Mouse (Mus musculus): ENCODE measurements around the gene Mt2. TPM values are rescaled to one million over a fixed set of nuclear protein-coding genes. Genes with fewer than 3 reads are reported as not detected.

Gene Mt2
- total RNA-seq, 2 experiments from 2014 or later, result 215 to 228 TPM

- no peak for DNase-seq (ENCODE audit: low spot score in 2 of 2)
Measured at GRCm38 (mm10) chr8:94194591-94195223, 22.2 kb downstream of the Mt2 start.

GRCm38 (mm10) chr8:94199202-94199869 is 26.9 kb downstream of the Mt2 start:
- DNase-seq (ENCODE audit: low spot score in 2 of 2), result peak; percentile 70 to 72

- DNase-seq (ENCODE audit: low spot score in 2 of 2), result no peak
Measured at GRCm38 (mm10) chr8:94204043-94204442, 31.6 kb downstream of the Mt2 start.

DNA sequence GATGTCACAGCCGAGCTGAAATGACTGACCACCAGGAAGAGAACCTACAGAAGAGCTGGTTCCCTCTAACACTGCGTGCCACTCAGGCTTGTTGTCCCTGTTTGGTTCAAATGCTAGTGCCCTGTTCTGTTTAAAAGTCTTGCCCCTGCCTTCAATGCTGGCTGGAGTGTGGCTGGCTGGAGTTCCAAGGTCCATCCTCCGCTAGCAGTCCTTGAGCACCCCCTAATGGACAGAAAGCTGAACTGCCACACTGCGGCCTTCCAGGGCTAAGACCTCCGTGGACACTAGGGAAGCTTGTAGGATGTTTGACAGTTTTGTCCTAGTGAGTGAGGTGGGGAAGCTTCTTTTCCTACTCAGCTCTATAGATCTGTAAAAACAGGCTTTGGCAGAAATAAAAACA is 33.3 kb downstream of the Mt2 start:
- DNase-seq (ENCODE audit: low spot score in 2 of 2), result peak; percentile 61 to 73

DNA sequence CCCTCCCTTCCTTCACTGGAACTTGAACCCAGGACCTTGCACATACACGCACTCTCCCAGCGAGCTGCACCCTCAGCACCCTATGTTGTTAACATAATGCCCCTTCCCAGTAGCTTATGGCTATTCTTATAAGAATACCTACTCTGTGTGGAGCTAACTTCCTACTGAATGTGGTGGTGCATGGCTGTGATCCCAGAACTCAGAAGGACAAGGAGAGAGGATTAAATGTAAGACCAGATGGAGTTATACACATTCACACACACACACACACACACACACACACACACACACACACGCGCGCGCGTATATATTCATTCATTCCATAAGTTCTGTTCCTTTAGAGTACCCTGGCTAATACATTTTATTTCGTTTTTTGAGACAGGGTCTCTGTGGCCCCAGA is 33.8 kb downstream of the Mt2 start:
- no peak for DNase-seq (ENCODE audit: low spot score in 2 of 2)

DNA sequence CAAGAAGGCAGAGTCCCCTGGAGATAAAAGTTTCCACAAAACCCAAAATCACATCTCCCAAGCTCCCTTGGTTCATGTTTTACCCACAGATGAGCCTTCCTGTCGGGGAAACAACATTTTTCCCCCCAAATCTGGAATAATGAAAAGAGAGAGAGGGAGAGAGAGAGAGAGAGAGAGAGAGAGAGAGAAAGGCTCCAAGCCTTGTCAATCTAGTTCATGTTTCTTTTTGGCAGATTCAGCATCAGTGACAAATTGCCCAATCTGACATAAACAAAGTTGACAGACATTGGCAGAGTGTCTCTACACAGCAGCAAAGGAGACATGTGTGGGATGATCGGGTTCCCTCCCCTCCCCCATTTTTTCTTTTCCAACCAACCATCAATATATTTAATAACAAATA is 35.0 kb downstream of the Mt2 start:
- no peak for DNase-seq (ENCODE audit: low spot score in 2 of 2)

- DNase-seq (ENCODE audit: low spot score in 2 of 2), result peak; percentile 40 to 63
Measured at GRCm38 (mm10) chr8:94209639-94210038, 37.2 kb downstream of the Mt2 start.

GRCm38 (mm10) chr8:94210225-94210624 is 37.8 kb downstream of the Mt2 start:
- no peak for DNase-seq (ENCODE audit: low spot score in 2 of 2)

DNA sequence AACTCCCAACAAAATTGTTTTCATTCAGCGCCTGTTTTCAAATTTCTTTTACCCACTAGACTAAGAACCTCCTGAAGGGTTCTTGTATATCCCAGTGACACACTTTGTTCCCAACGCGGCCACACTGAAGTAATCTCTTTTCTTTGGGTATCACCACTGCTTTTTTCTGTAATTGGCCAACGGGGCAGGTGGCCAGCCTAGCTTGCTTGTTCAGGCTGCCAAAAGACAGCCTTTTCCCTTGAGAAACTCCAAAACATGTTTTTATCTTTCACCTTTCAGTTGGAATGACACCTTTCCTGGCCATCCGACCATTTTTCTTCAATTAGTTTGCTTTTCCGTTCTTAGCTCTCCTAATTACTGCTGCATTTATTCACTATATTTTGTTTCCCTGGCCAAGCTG is 41.4 kb downstream of the Mt2 start:
- no peak for DNase-seq (ENCODE audit: low spot score in 2 of 2)

GRCm38 (mm10) chr8:94214252-94215173 is 42.0 kb downstream of the Mt2 start, which contains the start of gene Nup93:
TSS of gene Nup93 (plus strand) at chr8:94214564.
- peak; percentile 97 to 99 for DNase-seq (ENCODE audit: low spot score in 2 of 2)

Other genes with a start within 250 kb of the Mt2 start
- 100 to 1,000 TPM; 117 to 130 TPM for gene Amfr, start 159.8 kb upstream of the Mt2 start, total RNA-seq (2021)
- gene Nudt21, start 135.6 kb upstream of the Mt2 start, total RNA-seq (2021), result 10 to 100 TPM; 44.0 to 50.6 TPM
- gene Ogfod1, start 135.5 kb upstream of the Mt2 start, total RNA-seq (2021), result 100 to 1,000 TPM; 107 to 120 TPM
- gene Bbs2, start 73.7 kb upstream of the Mt2 start, total RNA-seq (2021), result 10 to 100 TPM; 28.2 to 30.4 TPM
- not detected for gene Mt4, start 35.5 kb upstream of the Mt2 start, total RNA-seq (2021)
- gene Mt3, start 20.1 kb upstream of the Mt2 start, total RNA-seq (2021), result 100 to 1,000 TPM; 795 to 921 TPM
- gene Mt1, start 6.4 kb downstream of the Mt2 start, total RNA-seq (2021), result 100 to 1,000 TPM; 333 to 422 TPM
- 10 to 100 TPM; 40.5 to 46.5 TPM for gene Nup93, start 41.9 kb downstream of the Mt2 start, total RNA-seq (2021)
- under 1 TPM; 0.28 to 0.59 TPM for gene Slc12a3, start 156.5 kb downstream of the Mt2 start, total RNA-seq (2021)
- 10 to 100 TPM; 72.2 to 82.2 TPM for gene Herpud1, start 213.8 kb downstream of the Mt2 start, total RNA-seq (2021)